Mouse (Mus musculus) heart, embryonic 11.5 days (tissue): ENCODE measurements around the gene Dgki. TPM values are rescaled to one million over a fixed set of nuclear protein-coding genes. Genes with fewer than 3 reads are reported as not detected.

Experiments
- ATAC-seq: fragments of 200-750 bp; cut with Nextera tagmentation; replicated peaks from 2 replicates; pipeline ENCODE4 v1.8.0; 2017; ENCODE audit warnings: moderate library complexity; ENCODE audit not compliant: insufficient number of reproducible peaks, low FRiP score, low TSS enrichment
- H3K27ac ChIP-seq: fragments of 300-500 bp; sonication (generic); 2 replicates; pipeline ENCODE4 v1.5.1; 2014; ENCODE audit warnings: mild to moderate bottlenecking, low read depth, low read length
- H3K27me3 ChIP-seq: fragments of 300-500 bp; sonication (generic); 2 replicates; pipeline ENCODE4 v1.6.1; 2014; ENCODE audit warnings: mild to moderate bottlenecking, low read length, mixed read lengths; ENCODE audit not compliant: control insufficient read depth, insufficient read depth
- H3K36me3 ChIP-seq: fragments of 300-500 bp; sonication (generic); 2 replicates; pipeline ENCODE4 v1.6.1; 2014; ENCODE audit warnings: mild to moderate bottlenecking, low read length, moderate library complexity, mixed read lengths; ENCODE audit not compliant: control insufficient read depth, insufficient read depth
- H3K4me1 ChIP-seq: fragments of 300-500 bp; sonication (generic); 2 replicates; pipeline ENCODE4 v1.6.1; 2014; ENCODE audit warnings: low read length; ENCODE audit not compliant: control insufficient read depth, insufficient read depth
- H3K4me2 ChIP-seq: fragments of 300-500 bp; sonication (generic); 2 replicates; pipeline ENCODE4 v1.6.1; 2014; ENCODE audit warnings: mild to moderate bottlenecking, moderate library complexity
- H3K4me3 ChIP-seq: fragments of 300-500 bp; sonication (generic); 2 replicates; pipeline ENCODE4 v1.5.1; 2014; ENCODE audit warnings: low read depth, low read length
- H3K9ac ChIP-seq: fragments of 300-500 bp; sonication (generic); 2 replicates; pipeline ENCODE4 v1.6.1; 2014; ENCODE audit warnings: mild to moderate bottlenecking, low read depth, low read length, moderate library complexity
- H3K9me3 ChIP-seq: fragments of 300-500 bp; sonication (generic); replicated peaks from 2 replicates; pipeline ENCODE4 v1.6.1; 2016; ENCODE audit warnings: low read length; ENCODE audit not compliant: control insufficient read depth
- WGBS: fragments of 180-500 bp; shearing (Covaris S2); extraction: QIAGEN DNeasy Blood & Tissue Kit; methylation state at CpG from one replicate; pipeline ENCODE4 v1.1.7; 2014; ENCODE audit not compliant: insufficient replicate concordance; 5-methylcytosine and 5-hydroxymethylcytosine counted together
- polyA plus RNA-seq: library from polyadenylated mRNA; unstranded; fragments of >200 nt; fragmentation: Nextera tagmentation; extraction: Ambion mirVana; gene quantifications from 2 replicates; pipeline ENCODE4 v1.2.1, GENCODE M21; 2014

Gene Dgki
- 1.0 and 1.1 TPM in 2 replicates for polyA plus RNA-seq

DNA sequence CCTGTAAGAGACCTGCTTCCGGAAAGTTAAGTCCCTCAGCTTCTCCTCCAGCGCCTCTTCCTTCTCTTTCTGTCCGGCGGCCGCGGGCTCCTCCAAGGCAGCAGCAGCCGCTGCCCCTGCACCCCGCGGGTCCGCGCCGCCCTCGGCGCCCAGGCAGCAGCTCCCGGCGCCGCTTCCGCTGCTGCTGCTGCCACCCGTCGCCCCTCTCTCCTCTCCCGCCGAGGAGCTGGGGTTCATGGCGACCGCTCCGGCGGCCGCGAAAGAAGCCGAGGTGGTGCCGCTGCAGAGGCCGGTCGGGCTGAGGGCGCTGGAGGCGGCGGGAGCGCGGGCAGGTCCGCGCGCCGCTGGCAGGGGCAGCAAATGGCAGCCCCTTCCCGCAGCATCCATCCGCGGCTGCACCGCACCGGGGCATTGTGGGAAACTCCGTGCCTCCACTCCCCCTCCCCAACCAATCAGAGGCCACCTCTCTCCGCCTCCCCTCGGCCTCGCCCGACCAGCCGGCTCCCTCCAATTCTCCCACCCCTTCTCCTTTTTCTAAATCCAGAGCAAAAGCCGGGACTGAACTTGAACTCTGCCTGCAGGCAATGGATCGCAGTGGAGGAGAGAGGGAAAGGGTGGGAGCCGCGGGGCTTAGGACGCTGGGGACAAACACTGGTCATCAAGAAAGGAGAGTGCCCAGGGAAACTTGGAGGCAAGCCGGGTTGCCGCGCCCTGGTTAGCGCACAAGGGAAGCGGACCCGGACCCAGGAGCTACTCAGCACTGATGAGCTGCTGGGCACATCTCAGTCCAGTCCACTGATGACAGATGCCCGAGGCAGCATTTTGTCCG lies at the start of gene Dgki:
Dgki (minus strand) TSS at position 623 of the 829 bp plus-strand sequence.
- H3K27me3 ChIP-seq: peaks cover 43% of the 10 kb centered on the region
- 0 out of 2 replicates have a peak, but pooled peaks cover 2% of the 10 kb centered on the region for H3K4me1 ChIP-seq
- H3K4me2 ChIP-seq: peak within 1 kb of the TSS; percentile 98
- H3K27ac ChIP-seq: no peak within 1 kb of the TSS
- under 1% methylated on average over 56 of the region's 65 CpGs for WGBS
- H3K4me3 ChIP-seq: peak within 1 kb of the TSS; percentile 71
- no peaks in the 10 kb centered on the region for H3K9me3 ChIP-seq
- H3K36me3 ChIP-seq: no peaks in the 10 kb centered on the region
- peak within 1 kb of the TSS; percentile 69; the same call in 1 of the 2 replicates for H3K9ac ChIP-seq
- ATAC-seq: 0 out of 2 replicates have a peak, but pooled peaks have one; percentile 39

- H3K4me3 ChIP-seq: no peak overlapping the region
- 0 out of 2 replicates have a peak, but pooled peaks cover 4% of the 10 kb centered on the region for H3K4me1 ChIP-seq
- H3K9ac ChIP-seq: no peak overlapping the region
- H3K9me3 ChIP-seq: no peaks in the 10 kb centered on the region
- no peak overlapping the region for H3K4me2 ChIP-seq
- H3K36me3 ChIP-seq: peaks cover 20% of the 10 kb centered on the region
- no peak overlapping the region for H3K27ac ChIP-seq
- H3K27me3 ChIP-seq: no peaks in the 10 kb centered on the region
- 72% methylated on average over 5 of the region's 5 CpGs for WGBS
- ATAC-seq: no peak
Measured at GRCm38 (mm10) chr6:37347606-37348005, 47.6 kb upstream of the Dgki start.

GRCm38 (mm10) chr6:37338055-37338454 lies 38.1 kb upstream of the Dgki start:
- Histone ChIP-seq H3K27me3 (no peaks in the 10 kb centered on the region), H3K4me2 (no peak overlapping the region), H3K4me3 (no peak overlapping the region), H3K9ac (no peak overlapping the region), H3K9me3 (no peaks in the 10 kb centered on the region), H3K27ac (no peak overlapping the region), H3K36me3 (peaks cover 21% of the 10 kb centered on the region), H3K4me1 (peaks cover 10% of the 10 kb centered on the region)
- 67% methylated on average over 5 of the region's 5 CpGs for WGBS
- no peak for ATAC-seq

- H3K4me3 ChIP-seq: no peak overlapping the region
- H3K4me1 ChIP-seq: peaks cover 13% of the 10 kb centered on the region
- ATAC-seq: no peak
- 28% methylated on average over 5 of the region's 5 CpGs for WGBS
- no peak overlapping the region for H3K9ac ChIP-seq
- no peaks in the 10 kb centered on the region for H3K27me3 ChIP-seq
- H3K36me3 ChIP-seq: peaks cover 30% of the 10 kb centered on the region
- H3K27ac ChIP-seq: 0 out of 2 replicates have a peak overlapping the region, but pooled peaks have one; percentile 5
- no peak overlapping the region for H3K4me2 ChIP-seq
- no peaks in the 10 kb centered on the region for H3K9me3 ChIP-seq
Measured at GRCm38 (mm10) chr6:37336831-37337260, 36.9 kb upstream of the Dgki start.

DNA sequence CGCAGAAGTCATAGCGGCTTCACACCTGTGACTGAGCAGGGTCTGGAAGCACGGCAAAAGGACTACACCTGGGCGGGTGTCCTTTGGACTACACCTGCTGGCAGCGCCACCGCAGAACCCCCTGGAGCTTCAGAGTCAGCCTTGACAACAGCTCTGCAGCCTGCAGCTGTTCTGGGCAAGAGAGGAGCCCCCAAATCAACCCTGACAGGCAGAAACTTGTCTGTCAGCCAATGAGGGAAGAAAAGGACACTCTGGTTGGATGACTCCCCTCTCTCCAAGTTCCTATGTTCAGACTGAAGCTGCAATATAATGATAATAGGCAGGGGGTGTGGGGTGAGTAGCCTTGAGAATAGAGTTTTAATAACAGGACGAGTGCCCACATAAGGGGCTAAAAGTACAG lies 36.4 kb upstream of the Dgki start:
- Histone ChIP-seq H3K4me1 (peaks cover 17% of the 10 kb centered on the region), H3K9me3 (no peaks in the 10 kb centered on the region), H3K9ac (no peak overlapping the region), H3K27me3 (no peaks in the 10 kb centered on the region), H3K36me3 (peaks cover 34% of the 10 kb centered on the region), H3K4me3 (no peak overlapping the region), H3K27ac (no peak overlapping the region), H3K4me2 (no peak overlapping the region)
- 76% methylated on average over 7 of the region's 7 CpGs for WGBS
- no peak for ATAC-seq

DNA sequence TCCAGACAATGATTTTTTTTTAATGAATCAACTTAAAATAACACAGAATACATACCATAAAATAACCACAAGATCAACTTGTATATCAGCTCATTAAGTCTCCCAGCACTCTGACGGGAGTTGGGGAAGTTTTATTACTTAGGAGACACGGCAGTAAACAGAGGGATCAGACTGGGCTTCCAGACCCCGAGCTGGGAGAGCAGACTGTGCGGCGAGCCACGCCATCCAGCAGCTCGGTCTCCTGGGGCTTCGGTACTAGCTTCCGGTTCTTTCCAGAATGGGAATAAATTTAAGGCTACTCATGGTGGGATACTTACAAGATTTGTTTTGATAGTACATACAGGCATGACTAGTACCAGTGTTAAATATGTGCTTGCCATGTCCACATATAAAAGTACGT lies 32.9 kb upstream of the Dgki start:
- no peak overlapping the region for H3K9ac ChIP-seq
- peaks cover 35% of the 10 kb centered on the region for H3K4me1 ChIP-seq
- H3K27me3 ChIP-seq: no peaks in the 10 kb centered on the region
- 84% methylated on average over 10 of the region's 10 CpGs for WGBS
- H3K36me3 ChIP-seq: peaks cover 33% of the 10 kb centered on the region
- H3K9me3 ChIP-seq: no peaks in the 10 kb centered on the region
- no peak overlapping the region for H3K4me2 ChIP-seq
- H3K27ac ChIP-seq: no peak overlapping the region
- H3K4me3 ChIP-seq: no peak overlapping the region
- no peak for ATAC-seq

DNA sequence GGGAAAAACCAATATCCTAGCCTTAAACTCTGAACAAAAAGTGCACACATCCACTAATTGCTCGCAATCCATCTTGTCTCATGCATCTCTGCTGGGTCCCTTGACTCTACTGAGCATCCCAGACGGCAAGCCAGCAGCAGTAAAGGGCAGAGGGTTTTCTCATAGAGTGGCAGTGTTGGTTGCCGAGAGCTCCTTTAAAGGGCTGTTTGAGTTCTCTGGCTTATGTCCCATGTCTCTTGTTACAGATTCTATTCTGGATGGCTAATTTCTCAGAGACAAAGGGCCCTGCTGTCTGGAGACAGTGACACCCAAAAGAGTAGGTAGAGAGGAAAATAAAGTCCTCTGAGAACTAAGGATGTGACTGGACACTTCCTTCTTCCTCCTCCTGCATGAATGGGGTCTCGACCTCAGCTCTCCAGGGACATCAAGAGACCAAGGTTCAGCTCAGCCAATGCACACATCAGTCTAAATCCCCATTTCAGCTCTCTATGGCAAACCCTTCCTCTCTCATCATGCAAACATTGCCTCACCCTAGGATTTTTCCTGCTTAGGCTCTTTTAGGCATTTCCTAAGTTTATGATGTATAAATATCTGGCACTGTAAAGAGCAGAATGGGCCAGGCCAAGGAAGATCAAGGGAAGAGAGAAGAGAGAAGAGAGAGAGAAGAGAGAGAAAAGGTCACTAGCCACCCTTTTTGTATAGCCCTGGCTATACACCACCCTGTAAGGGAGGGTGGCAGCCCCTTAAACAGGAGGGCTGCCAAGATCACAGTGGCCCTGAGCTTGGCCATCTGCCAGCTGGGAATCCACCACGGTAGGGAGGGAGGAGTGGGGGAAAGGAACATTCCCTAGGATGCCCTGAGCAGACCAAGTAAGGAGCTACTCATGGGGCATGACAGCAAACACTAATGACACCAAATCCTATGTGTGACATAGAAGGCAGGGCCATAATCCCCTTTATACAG lies 30.2 kb upstream of the Dgki start:
- H3K36me3 ChIP-seq: peaks cover 23% of the 10 kb centered on the region
- peaks cover 29% of the 10 kb centered on the region for H3K4me1 ChIP-seq
- H3K9ac ChIP-seq: peak overlapping the region; percentile 36; the same call in 1 of the 2 replicates
- no peak overlapping the region for H3K4me2 ChIP-seq
- H3K4me3 ChIP-seq: no peak overlapping the region
- no peaks in the 10 kb centered on the region for H3K27me3 ChIP-seq
- H3K9me3 ChIP-seq: no peaks in the 10 kb centered on the region
- H3K27ac ChIP-seq: peak overlapping the region; percentile 74
- ATAC-seq: peak; percentile 71
- WGBS: 47% methylated on average over 5 of the region's 5 CpGs

DNA sequence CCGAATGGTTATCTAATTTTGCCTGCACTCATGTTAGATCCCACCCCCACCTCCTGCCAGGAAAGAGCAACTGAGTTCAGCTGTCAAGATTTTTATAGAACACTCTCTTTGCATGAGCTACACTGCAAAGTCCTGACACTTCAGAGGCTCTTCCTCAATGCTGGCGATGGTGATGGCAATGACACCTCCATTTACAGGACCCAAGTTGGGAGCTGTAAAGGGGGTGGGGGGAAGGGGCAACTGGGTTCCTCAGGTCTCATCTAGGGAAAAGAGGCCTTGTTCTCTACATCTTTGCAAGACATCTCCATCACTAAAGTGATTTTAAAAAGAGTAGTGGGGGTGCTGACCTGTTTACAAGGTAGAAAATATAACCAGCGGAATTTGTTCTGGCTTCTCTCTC lies 29.4 kb upstream of the Dgki start:
- Histone ChIP-seq H3K27ac (peak overlapping the region; percentile 74), H3K9ac (no peak overlapping the region), H3K36me3 (peaks cover 23% of the 10 kb centered on the region), H3K4me2 (no peak overlapping the region), H3K27me3 (no peaks in the 10 kb centered on the region), H3K4me1 (peaks cover 29% of the 10 kb centered on the region), H3K9me3 (no peaks in the 10 kb centered on the region), H3K4me3 (no peak overlapping the region)
- no peak for ATAC-seq
- 55% methylated on average over 3 of the region's 3 CpGs for WGBS
